Mouse (Mus musculus): ENCODE results near the gene Wdr1. TPM values are rescaled to one million over a fixed set of nuclear protein-coding genes. Genes with fewer than 3 reads are reported as not detected.

The Wdr1 gene
- total RNA-seq, 2 experiments from 2014 or later, result 149 to 155 TPM

DNA sequence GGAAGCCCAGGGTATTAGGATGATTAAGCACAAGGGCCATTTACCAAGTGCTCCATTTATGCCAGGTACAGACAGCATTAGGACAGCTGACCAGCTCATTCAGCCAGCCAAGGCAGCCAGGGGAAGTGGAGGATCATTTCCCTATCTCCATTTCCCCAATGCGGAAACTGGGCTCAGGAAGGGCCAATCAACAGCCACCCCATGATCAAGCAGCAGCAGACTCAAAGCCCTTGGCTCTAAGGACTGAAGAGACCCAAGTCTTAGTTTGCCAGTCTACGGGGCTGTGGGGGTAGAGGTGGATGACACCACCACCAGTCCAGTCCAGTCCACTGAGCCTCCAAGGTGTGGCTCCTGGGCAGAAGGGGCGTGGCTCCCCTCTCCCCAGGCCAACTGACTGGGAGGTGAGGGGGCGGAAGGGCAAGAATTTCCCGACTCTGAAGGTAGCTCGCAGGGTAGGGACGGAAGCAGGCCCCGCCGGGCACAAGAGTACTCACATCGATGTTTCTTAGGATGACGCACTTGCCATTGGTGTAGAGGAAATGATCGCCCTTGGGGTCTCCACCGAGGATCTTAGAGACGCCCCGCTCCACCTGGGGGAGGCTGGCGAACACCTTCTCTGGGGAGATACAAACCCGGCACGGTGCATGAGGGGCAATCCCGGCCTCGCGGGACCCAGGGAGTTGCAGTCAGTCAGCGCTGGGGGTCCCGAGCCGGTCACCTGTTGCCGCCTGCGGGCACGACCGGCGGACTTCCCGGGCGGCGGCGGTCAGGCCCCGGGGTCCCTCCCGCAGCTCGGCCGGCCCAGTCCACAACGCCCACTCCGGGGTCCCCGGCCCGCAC, 2.2 kb downstream of the Wdr1 start:
- DNase-seq (ENCODE audit: extremely low spot score in 1 of 2, low spot score in 2 of 2), result peak; percentile 28 to 29
- peak overlapping the region; percentile 60 for H3K4me3 ChIP-seq
- no peak for TF ChIP-seq CTCF (IDR thresholded peaks at IDR 0.05)
- peak overlapping the region; percentile 89 for H3K27ac ChIP-seq
- intact Hi-C loops (cut with DNase I), result no loop called here

GRCm38 (mm10) chr5:38558831-38559230, 4.2 kb downstream of the Wdr1 start:
- DNase-seq (ENCODE audit: extremely low spot score in 1 of 2, low spot score in 2 of 2), result no peak
- no peak overlapping the region for H3K4me3 ChIP-seq
- no peak overlapping the region; the same call in 1 of the 2 replicates for H3K27ac ChIP-seq
- intact Hi-C loops (cut with DNase I), result no loop called here
- no peak for TF ChIP-seq CTCF (IDR thresholded peaks at IDR 0.05)

- no peak overlapping the region for H3K27ac ChIP-seq
- H3K4me3 ChIP-seq, result no peak overlapping the region
- intact Hi-C loops (cut with DNase I), result no loop called here
- TF ChIP-seq CTCF (IDR thresholded peaks at IDR 0.05), result no peak
- no peak for DNase-seq (ENCODE audit: extremely low spot score in 1 of 2, low spot score in 2 of 2)
Observed at GRCm38 (mm10) chr5:38557811-38558210, 5.2 kb downstream of the Wdr1 start.

DNA sequence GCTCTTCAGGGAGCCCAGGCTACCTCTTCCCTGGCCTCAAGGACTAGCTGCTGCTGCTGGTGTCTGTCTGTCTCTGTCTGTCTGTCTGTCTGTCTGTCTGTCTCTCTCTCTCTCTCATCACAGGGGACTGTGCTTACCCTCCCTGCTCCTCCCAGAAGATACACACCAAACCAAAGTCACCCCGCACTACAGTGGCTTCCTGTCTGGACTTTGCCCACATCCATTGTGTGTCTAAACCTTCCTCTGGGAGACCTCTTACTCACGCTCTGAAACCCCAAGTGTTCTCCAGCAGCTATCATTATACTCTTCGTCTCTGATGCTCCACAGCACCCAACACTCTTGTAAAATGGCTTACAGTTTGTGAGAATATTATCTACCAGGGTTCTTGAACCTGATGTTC, 6.6 kb downstream of the Wdr1 start:
- intact Hi-C loops (cut with DNase I), result no loop called here
- TF ChIP-seq CTCF (IDR thresholded peaks at IDR 0.05), result no peak
- Histone ChIP-seq H3K27ac (no peak overlapping the region), H3K4me3 (no peak overlapping the region)
- no peak for DNase-seq (ENCODE audit: extremely low spot score in 1 of 2, low spot score in 2 of 2)

GRCm38 (mm10) chr5:38553953-38554352, 9.1 kb downstream of the Wdr1 start:
- no peak for TF ChIP-seq CTCF (IDR thresholded peaks at IDR 0.05)
- no peak for DNase-seq (ENCODE audit: extremely low spot score in 1 of 2, low spot score in 2 of 2)

DNA sequence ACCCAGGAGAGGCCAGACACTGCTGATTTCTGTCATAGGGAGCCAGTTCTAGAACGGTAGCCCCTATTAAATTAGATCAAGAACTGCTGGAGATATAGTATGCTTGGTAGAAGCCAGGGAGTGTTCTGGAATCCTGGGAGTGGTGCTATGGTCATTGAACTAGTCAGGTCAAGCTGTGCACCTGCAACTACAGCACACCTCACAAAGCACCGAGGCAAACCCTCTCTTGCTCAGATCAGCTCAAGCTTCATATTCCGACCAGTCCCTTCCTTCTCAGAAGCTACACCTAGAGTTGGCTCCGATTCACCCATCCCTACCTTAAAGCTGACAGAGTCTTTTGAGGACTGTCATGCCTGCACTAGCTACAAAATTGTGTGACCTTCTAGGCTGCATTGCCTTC, 9.5 kb downstream of the Wdr1 start:
- no peak for TF ChIP-seq CTCF (IDR thresholded peaks at IDR 0.05)
- Histone ChIP-seq H3K4me3 (no peak overlapping the region), H3K27ac (no peak overlapping the region)
- no peak for DNase-seq (ENCODE audit: extremely low spot score in 1 of 2, low spot score in 2 of 2)
- intact Hi-C loops (cut with DNase I), result no loop called here

More at GRCm38 (mm10) chr5:38553953-38554352, 9.1 kb downstream of the Wdr1 start:
- intact Hi-C loops (cut with DNase I), result no loop called here
- Histone ChIP-seq H3K4me3 (no peak overlapping the region), H3K27ac (no peak overlapping the region)

GRCm38 (mm10) chr5:38552615-38553014, 10.4 kb downstream of the Wdr1 start:
- TF ChIP-seq CTCF (IDR thresholded peaks at IDR 0.05), result no peak
- intact Hi-C loops (cut with DNase I), result no loop called here
- Histone ChIP-seq H3K27ac (no peak overlapping the region), H3K4me3 (no peak overlapping the region)
- DNase-seq (ENCODE audit: extremely low spot score in 1 of 2, low spot score in 2 of 2), result no peak

GRCm38 (mm10) chr5:38550221-38550768, 12.7 kb downstream of the Wdr1 start:
- no peak for DNase-seq (ENCODE audit: extremely low spot score in 1 of 2, low spot score in 2 of 2)
- intact Hi-C loops (cut with DNase I), result no loop called here
- Histone ChIP-seq H3K4me3 (no peak overlapping the region), H3K27ac (no peak overlapping the region)
- no peak for TF ChIP-seq CTCF (IDR thresholded peaks at IDR 0.05)

DNA sequence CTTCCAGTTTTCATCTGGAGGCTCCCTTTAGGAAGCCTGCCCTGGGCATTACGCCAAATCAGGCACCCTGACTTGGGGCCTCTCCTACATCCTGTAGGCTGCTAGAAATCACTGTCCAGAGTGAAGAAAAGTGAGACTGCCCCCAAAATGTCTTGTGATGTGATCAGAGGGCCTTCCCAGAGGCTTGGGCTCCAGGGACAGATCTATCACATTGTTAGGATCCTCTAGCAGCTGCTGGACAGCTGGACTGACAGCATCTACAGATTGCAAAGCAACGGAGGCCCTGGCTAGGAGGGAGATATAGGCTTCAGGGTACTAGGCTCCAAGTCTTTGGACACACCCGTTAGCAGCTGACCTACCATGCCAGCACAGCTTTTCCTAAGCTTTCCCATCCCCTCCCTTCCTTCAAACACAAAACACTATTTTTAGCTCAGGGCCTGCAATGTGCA, 13.5 kb downstream of the Wdr1 start:
- TF ChIP-seq CTCF (IDR thresholded peaks at IDR 0.05), result no peak
- H3K27ac ChIP-seq, result no peak overlapping the region
- H3K4me3 ChIP-seq, result no peak overlapping the region
- no peak for DNase-seq (ENCODE audit: extremely low spot score in 1 of 2, low spot score in 2 of 2)
- intact Hi-C loops (cut with DNase I), result no loop called here

GRCm38 (mm10) chr5:38547375-38547774, 15.6 kb downstream of the Wdr1 start:
- Histone ChIP-seq H3K4me3 (no peak overlapping the region), H3K27ac (no peak overlapping the region)
- intact Hi-C loops (cut with DNase I), result no loop called here
- DNase-seq (ENCODE audit: extremely low spot score in 1 of 2, low spot score in 2 of 2), result peak; percentile 67 to 80
- no peak for TF ChIP-seq CTCF (IDR thresholded peaks at IDR 0.05)

DNA sequence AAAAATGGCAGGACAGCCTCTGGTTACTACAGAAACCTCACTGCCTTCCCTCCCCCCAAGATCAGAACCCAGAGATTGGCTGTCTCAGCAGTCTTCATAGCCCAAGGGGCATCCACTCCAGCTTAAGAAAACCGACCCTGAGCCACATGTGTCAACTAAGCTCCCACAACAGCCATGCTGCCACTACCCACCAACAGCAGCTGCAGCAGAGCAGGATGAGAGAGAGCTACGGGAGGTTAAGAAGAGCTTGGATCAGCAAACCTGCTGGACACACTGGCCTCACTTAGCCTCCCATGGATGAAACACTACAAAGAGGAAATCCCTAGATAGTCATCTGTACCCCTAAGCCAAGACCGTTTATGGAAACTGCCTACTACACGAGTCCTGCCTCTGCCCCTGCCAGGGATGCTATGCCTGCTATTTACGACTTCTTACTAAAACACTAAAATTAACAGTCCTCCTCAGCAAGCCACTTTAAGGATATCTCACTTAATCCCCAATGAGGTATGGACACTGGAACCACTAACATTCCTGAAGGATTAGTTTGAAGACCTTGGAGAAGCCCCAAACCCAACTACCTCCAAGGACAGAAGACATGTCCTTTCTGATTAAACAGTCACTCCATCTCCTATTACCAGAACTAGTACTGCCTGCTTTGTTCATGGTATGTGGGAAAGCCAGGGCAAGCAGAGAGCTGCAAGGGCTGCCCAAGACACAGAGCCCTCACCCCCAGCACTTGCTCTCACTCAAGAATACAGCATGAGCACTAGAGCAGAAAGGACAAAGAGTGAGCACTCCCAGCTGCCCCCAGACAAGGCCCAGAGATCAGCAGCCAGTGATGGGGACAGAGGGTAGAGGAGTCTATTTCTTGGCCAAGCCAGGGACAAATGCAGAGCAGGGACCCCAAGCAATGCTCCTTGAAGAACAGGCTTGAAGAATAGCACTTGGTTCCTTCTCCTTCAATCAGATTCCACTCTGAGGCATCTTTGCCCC, 18.3 kb downstream of the Wdr1 start:
- Histone ChIP-seq H3K4me3 (no peak overlapping the region), H3K27ac (0 out of 2 replicates have a peak overlapping the region, but pooled peaks have one; percentile 7)
- no peak for DNase-seq (ENCODE audit: extremely low spot score in 1 of 2, low spot score in 2 of 2)
- intact Hi-C loops (cut with DNase I), result no loop called here
- no peak for TF ChIP-seq CTCF (IDR thresholded peaks at IDR 0.05)

Data from left cerebral cortex, adult 2 months (tissue).